Mouse (Mus musculus): Measurements from ENCODE around the gene Pear1. TPM values are rescaled to one million over a fixed set of nuclear protein-coding genes. Genes with fewer than 3 reads are reported as not detected.

The Pear1 gene
- polyA plus RNA-seq, 1 experiment from 2014 or later = 8.6 TPM

GRCm38 (mm10) chr3:87742013-87742412, 82.1 kb downstream of the Pear1 start:
- Histone ChIP-seq H3K27ac (ENCODE audit: low read depth, low read length) (no peak overlapping the region), H3K9ac (ENCODE audit: low read depth, low read length) (no peak overlapping the region), H3K4me1 (replicated peaks; ENCODE audit: control insufficient read depth, insufficient read depth, low read length) (no peaks in the 10 kb centered on the region), H3K4me2 (replicated peaks; ENCODE audit: low read depth, low read length) (no peak overlapping the region), H3K36me3 (ENCODE audit: control insufficient read depth, insufficient read depth, low read length) (no peaks in the 10 kb centered on the region), H3K9me3 (ENCODE audit: control insufficient read depth, low read length) (no peaks in the 10 kb centered on the region), H3K4me3 (ENCODE audit: low read depth, low read length) (no peak overlapping the region), H3K27me3 (ENCODE audit: control insufficient read depth, insufficient read depth, low read length) (no peaks in the 10 kb centered on the region)
- 86% methylated on average over 3 of the region's 3 CpGs for WGBS
- no peak for ATAC-seq (ENCODE audit: low FRiP score)
- DNase-seq (ENCODE audit: low spot score) = no peak

- WGBS = 78% methylated on average over 5 of the region's 5 CpGs
- H3K27ac ChIP-seq (ENCODE audit: low read depth, low read length) = no peak overlapping the region
- H3K4me2 ChIP-seq (replicated peaks; ENCODE audit: low read depth, low read length) = no peak overlapping the region
- H3K4me1 ChIP-seq (replicated peaks; ENCODE audit: control insufficient read depth, insufficient read depth, low read length) = no peaks in the 10 kb centered on the region
- no peaks in the 10 kb centered on the region for H3K9me3 ChIP-seq (ENCODE audit: control insufficient read depth, low read length)
- ATAC-seq (ENCODE audit: low FRiP score) (no peak), DNase-seq (ENCODE audit: low spot score) (no peak)
- no peaks in the 10 kb centered on the region for H3K27me3 ChIP-seq (ENCODE audit: control insufficient read depth, insufficient read depth, low read length)
- no peak overlapping the region for H3K4me3 ChIP-seq (ENCODE audit: low read depth, low read length)
- 0 out of 2 replicates have a peak, but pooled peaks cover 4% of the 10 kb centered on the region for H3K36me3 ChIP-seq (ENCODE audit: control insufficient read depth, insufficient read depth, low read length)
- H3K9ac ChIP-seq (ENCODE audit: low read depth, low read length) = no peak overlapping the region
Measured at GRCm38 (mm10) chr3:87738906-87739305, 85.2 kb downstream of the Pear1 start.

DNA sequence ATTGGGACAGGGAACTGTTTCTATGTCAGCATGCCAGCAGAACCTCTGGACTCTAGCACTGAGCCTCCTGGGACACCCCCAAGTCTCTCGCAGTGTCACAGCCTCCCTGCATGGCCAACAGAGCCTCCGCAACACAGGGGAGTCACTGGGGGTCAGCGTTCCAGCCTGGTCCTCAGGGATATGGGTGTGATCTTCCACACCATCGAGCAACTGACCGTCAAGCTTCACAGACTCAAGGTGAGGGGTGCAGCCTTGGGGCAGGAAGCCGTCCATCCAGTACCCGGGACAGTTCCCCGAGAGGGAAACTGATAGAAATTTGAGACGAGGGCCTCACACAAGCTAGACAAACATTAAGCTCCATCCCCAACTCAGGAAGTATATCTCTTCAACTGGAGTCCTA, 88.8 kb downstream of the Pear1 start:
- DNase-seq (ENCODE audit: low spot score) (no peak), ATAC-seq (ENCODE audit: low FRiP score) (no peak)
- Histone ChIP-seq H3K9ac (ENCODE audit: low read depth, low read length) (no peak overlapping the region), H3K4me1 (replicated peaks; ENCODE audit: control insufficient read depth, insufficient read depth, low read length) (no peaks in the 10 kb centered on the region), H3K4me3 (ENCODE audit: low read depth, low read length) (no peak overlapping the region), H3K9me3 (ENCODE audit: control insufficient read depth, low read length) (no peaks in the 10 kb centered on the region), H3K27ac (ENCODE audit: low read depth, low read length) (no peak overlapping the region), H3K36me3 (ENCODE audit: control insufficient read depth, insufficient read depth, low read length) (0 out of 2 replicates have a peak, but pooled peaks cover 9% of the 10 kb centered on the region), H3K4me2 (replicated peaks; ENCODE audit: low read depth, low read length) (no peak overlapping the region), H3K27me3 (ENCODE audit: control insufficient read depth, insufficient read depth, low read length) (no peaks in the 10 kb centered on the region)
- WGBS = 82% methylated on average over 9 of the region's 9 CpGs

DNA sequence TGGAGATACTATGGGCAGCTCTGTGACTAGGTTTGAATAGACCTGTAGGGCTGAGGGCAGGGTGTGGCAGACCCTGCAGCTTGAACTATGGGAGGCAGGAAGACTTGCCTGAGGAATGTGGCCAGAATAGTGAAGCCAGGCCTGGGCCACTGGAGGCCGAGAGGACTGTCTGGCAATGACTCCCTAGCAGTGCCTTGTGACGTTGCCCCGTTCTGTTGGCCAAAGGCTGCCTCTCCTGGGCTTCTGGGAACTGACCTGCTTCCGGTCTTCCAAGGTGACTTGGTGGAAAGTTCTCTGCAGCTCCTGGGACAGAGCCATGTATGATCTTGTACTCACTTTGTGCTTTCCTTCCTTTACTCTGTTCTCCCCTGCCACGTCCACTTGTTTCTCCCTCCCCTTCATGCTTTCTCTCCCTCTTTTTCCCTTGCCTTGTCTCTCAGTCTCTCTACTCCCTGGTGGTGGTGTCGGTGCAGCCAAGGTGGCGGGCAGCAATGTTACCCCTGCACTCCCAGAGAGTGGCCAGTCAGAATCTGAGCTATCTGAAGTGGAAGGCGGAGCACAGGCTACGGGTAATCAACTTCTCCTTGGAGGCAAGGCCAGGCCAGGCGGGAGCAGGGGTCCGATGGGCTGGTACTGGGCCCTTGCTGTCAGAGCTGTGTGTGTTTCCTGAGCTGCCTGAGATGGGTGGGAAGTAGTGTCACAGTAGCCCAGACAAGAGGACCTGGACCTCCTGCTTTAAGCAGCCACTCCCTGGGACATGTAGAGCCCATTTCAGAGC, 89.9 kb downstream of the Pear1 start:
- DNase-seq (ENCODE audit: low spot score) (no peak), ATAC-seq (ENCODE audit: low FRiP score) (no peak)
- H3K9me3 ChIP-seq (ENCODE audit: control insufficient read depth, low read length) = no peaks in the 10 kb centered on the region
- 83% methylated on average over 11 of the region's 11 CpGs for WGBS
- no peak overlapping the region for H3K4me2 ChIP-seq (replicated peaks; ENCODE audit: low read depth, low read length)
- H3K36me3 ChIP-seq (ENCODE audit: control insufficient read depth, insufficient read depth, low read length) = 0 out of 2 replicates have a peak, but pooled peaks cover 11% of the 10 kb centered on the region
- no peak overlapping the region for H3K4me3 ChIP-seq (ENCODE audit: low read depth, low read length)
- H3K27me3 ChIP-seq (ENCODE audit: control insufficient read depth, insufficient read depth, low read length) = no peaks in the 10 kb centered on the region
- no peaks in the 10 kb centered on the region for H3K4me1 ChIP-seq (replicated peaks; ENCODE audit: control insufficient read depth, insufficient read depth, low read length)
- H3K27ac ChIP-seq (ENCODE audit: low read depth, low read length) = no peak overlapping the region
- H3K9ac ChIP-seq (ENCODE audit: low read depth, low read length) = no peak overlapping the region

GRCm38 (mm10) chr3:87733098-87733497, 91.0 kb downstream of the Pear1 start:
- 71% methylated on average over 4 of the region's 4 CpGs for WGBS
- DNase-seq (ENCODE audit: low spot score) = no peak
- no peaks in the 10 kb centered on the region for H3K27me3 ChIP-seq (ENCODE audit: control insufficient read depth, insufficient read depth, low read length)
- H3K9ac ChIP-seq (ENCODE audit: low read depth, low read length) = no peak overlapping the region
- no peak for ATAC-seq (ENCODE audit: low FRiP score)
- H3K27ac ChIP-seq (ENCODE audit: low read depth, low read length) = no peak overlapping the region
- no peaks in the 10 kb centered on the region for H3K4me1 ChIP-seq (replicated peaks; ENCODE audit: control insufficient read depth, insufficient read depth, low read length)
- no peak overlapping the region for H3K4me2 ChIP-seq (replicated peaks; ENCODE audit: low read depth, low read length)
- no peaks in the 10 kb centered on the region for H3K9me3 ChIP-seq (ENCODE audit: control insufficient read depth, low read length)
- no peak overlapping the region for H3K4me3 ChIP-seq (ENCODE audit: low read depth, low read length)
- 0 out of 2 replicates have a peak, but pooled peaks cover 11% of the 10 kb centered on the region for H3K36me3 ChIP-seq (ENCODE audit: control insufficient read depth, insufficient read depth, low read length)

GRCm38 (mm10) chr3:87728696-87729095, 95.4 kb downstream of the Pear1 start:
- no peak for ATAC-seq (ENCODE audit: low FRiP score)
- Histone ChIP-seq H3K27ac (ENCODE audit: low read depth, low read length) (no peak overlapping the region), H3K4me3 (ENCODE audit: low read depth, low read length) (no peak overlapping the region), H3K36me3 (ENCODE audit: control insufficient read depth, insufficient read depth, low read length) (peaks cover 17% of the 10 kb centered on the region; the same call in 1 of the 2 replicates), H3K4me2 (replicated peaks; ENCODE audit: low read depth, low read length) (no peak overlapping the region), H3K4me1 (replicated peaks; ENCODE audit: control insufficient read depth, insufficient read depth, low read length) (no peaks in the 10 kb centered on the region), H3K27me3 (ENCODE audit: control insufficient read depth, insufficient read depth, low read length) (no peaks in the 10 kb centered on the region), H3K9me3 (ENCODE audit: control insufficient read depth, low read length) (no peaks in the 10 kb centered on the region), H3K9ac (ENCODE audit: low read depth, low read length) (no peak overlapping the region)
- DNase-seq (ENCODE audit: low spot score) = no peak
- 92% methylated on average over 6 of the region's 6 CpGs for WGBS

DNA sequence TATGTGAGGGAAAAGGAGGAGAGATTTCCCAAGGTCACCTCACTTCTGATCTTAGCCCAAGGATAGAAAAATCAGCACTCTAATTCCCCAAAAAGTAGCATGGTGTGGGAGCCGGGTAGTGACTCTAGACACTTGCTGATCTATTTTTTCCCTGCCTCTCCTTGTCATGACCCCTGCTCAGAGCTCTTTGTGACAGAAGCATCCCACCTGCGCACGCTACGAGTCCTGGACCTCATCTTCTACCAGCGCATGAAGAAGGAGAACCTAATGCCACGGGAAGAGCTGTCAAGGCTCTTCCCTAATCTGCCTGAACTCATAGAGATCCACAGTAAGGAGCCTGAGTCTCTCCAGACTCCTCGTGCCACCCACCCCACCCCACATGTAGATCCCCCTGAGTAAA, 97.9 kb downstream of the Pear1 start:
- no peaks in the 10 kb centered on the region for H3K4me1 ChIP-seq (replicated peaks; ENCODE audit: control insufficient read depth, insufficient read depth, low read length)

DNA sequence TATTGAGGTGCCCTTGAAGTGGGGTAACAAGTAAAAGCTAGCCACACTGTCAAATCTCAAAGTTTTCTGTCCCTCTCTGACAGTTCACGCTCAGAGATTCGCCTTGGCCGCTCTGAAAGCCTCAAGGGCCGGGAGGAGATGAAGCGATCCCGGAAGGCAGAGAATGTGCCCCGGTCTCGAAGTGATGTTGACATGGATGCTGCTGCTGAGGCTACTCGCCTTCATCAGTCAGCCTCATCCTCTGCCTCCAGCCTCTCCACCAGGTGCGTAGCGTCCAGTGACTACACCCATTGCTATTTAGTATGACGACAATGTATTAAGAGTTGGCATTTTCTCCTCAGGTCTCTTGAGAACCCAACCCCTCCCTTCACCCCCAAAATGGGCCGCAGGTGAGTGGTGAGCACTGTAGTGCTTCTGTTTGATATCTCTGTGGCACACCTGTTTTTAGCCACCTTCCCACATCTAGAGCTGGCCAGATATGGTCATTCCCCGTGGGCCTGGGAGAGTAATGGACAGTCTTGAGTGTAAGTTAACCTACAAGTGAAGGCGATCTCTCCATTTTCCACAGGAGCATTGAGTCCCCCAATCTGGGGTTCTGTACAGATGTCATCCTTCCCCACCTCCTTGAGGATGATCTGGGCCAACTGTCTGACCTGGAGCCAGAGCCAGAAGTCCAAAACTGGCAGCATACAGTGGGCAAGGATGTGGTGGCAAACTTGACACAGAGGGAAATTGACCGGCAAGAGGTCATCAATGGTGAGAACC, 98.5 kb downstream of the Pear1 start:
- no peak for ATAC-seq (ENCODE audit: low FRiP score)
- H3K4me1 ChIP-seq (replicated peaks; ENCODE audit: control insufficient read depth, insufficient read depth, low read length) = no peaks in the 10 kb centered on the region
- DNase-seq (ENCODE audit: low spot score) = no peak
- no peaks in the 10 kb centered on the region for H3K9me3 ChIP-seq (ENCODE audit: control insufficient read depth, low read length)
- H3K4me3 ChIP-seq (ENCODE audit: low read depth, low read length) = no peak overlapping the region
- H3K36me3 ChIP-seq (ENCODE audit: control insufficient read depth, insufficient read depth, low read length) = peaks cover 12% of the 10 kb centered on the region; the same call in 1 of the 2 replicates
- 96% methylated on average over 16 of the region's 16 CpGs for WGBS
- no peaks in the 10 kb centered on the region for H3K27me3 ChIP-seq (ENCODE audit: control insufficient read depth, insufficient read depth, low read length)
- H3K4me2 ChIP-seq (replicated peaks; ENCODE audit: low read depth, low read length) = no peak overlapping the region
- no peak overlapping the region for H3K27ac ChIP-seq (ENCODE audit: low read depth, low read length)
- no peak overlapping the region for H3K9ac ChIP-seq (ENCODE audit: low read depth, low read length)

More for the DNA sequence above, 97.9 kb downstream of the Pear1 start:
- 96% methylated on average over 7 of the region's 7 CpGs for WGBS
- Histone ChIP-seq H3K27ac (ENCODE audit: low read depth, low read length) (no peak overlapping the region), H3K4me2 (replicated peaks; ENCODE audit: low read depth, low read length) (no peak overlapping the region), H3K9ac (ENCODE audit: low read depth, low read length) (no peak overlapping the region), H3K36me3 (ENCODE audit: control insufficient read depth, insufficient read depth, low read length) (peaks cover 13% of the 10 kb centered on the region; the same call in 1 of the 2 replicates), H3K9me3 (ENCODE audit: control insufficient read depth, low read length) (no peaks in the 10 kb centered on the region), H3K4me3 (ENCODE audit: low read depth, low read length) (no peak overlapping the region), H3K27me3 (ENCODE audit: control insufficient read depth, insufficient read depth, low read length) (no peaks in the 10 kb centered on the region)
- no peak for ATAC-seq (ENCODE audit: low FRiP score)
- no peak for DNase-seq (ENCODE audit: low spot score)
